18 mouse cellular contexts compared by ENCODE assay signal in genomic region chr15:8865089-8865933, GRCm38 (mm10).
DNase-seq lines count a peak whose midpoint lies in the region; ATAC-seq and TF ChIP-seq lines count a peak whose summit lies in the region.
"Had no signal": no experiment of that assay in that cellular context is flagged by ENCODE, and none has a peak within 500 bp of the region (broad histone marks: within the 10 kb centered on the region; RNA-seq: fewer than 3 reads in every experiment).

No protein-coding gene starts in this region.

- no peak for TF ChIP-seq EP300 in liver, postnatal 0 days (IDR thresholded peaks at IDR 0.05; ENCODE audit: low read depth)

- no peak for ATAC-seq in kidney, embryonic 15.5 days (replicated peaks; ENCODE audit: low FRiP score)
- ATAC-seq in forebrain, embryonic 16.5 days: peak; percentile 84
- peak; percentile 56 for ATAC-seq in midbrain, embryonic 15.5 days (replicated peaks)
- ATAC-seq in liver, postnatal 0 days: no peak
- ATAC-seq: intestine, embryonic 15.5 days had no signal

- H3K4me3 ChIP-seq in kidney, embryonic 15.5 days (replicated peaks): no peak overlapping the region
- no peak overlapping the region for H3K4me3 ChIP-seq in forebrain, embryonic 16.5 days (replicated peaks; ENCODE audit: low read length)
- H3K4me3 ChIP-seq in midbrain, embryonic 15.5 days: no peak overlapping the region
- no peak overlapping the region for H3K4me3 ChIP-seq in liver, postnatal 0 days (ENCODE audit: low read depth, low read length)
- H3K4me3 ChIP-seq: embryonic facial prominence, embryonic 12.5 days; heart, embryonic 15.5 days; intestine, embryonic 15.5 days; liver, embryonic 13.5 days; myocyte had no signal

- TF ChIP-seq POLR2A in brain, embryonic 14.5 days (IDR thresholded peaks at IDR 0.05; ENCODE audit: borderline replicate concordance, extremely low read depth, insufficient read depth, insufficient read length, poor library complexity, severe bottlenecking): no peak

- H3K9ac ChIP-seq in kidney, embryonic 15.5 days: no peak overlapping the region
- no peak overlapping the region for H3K9ac ChIP-seq in forebrain, embryonic 16.5 days (replicated peaks; ENCODE audit: low read depth, low read length)
- H3K9ac ChIP-seq in midbrain, embryonic 15.5 days: no peak overlapping the region
- H3K9ac ChIP-seq in liver, postnatal 0 days (replicated peaks): no peak overlapping the region
- H3K9ac ChIP-seq: embryonic facial prominence, embryonic 12.5 days; heart, embryonic 15.5 days; intestine, embryonic 15.5 days; liver, embryonic 13.5 days had no signal

- no peak for TF ChIP-seq CTCF in brain, embryonic 14.5 days (IDR thresholded peaks at IDR 0.05; ENCODE audit: borderline replicate concordance, extremely low read depth, insufficient read depth, insufficient read length)
- no peak for TF ChIP-seq CTCF in liver, postnatal 0 days (IDR thresholded peaks at IDR 0.05; ENCODE audit: low read depth)

- DNase-seq in kidney, postnatal 14 days: no peak
- DNase-seq in brain, embryonic 14.5 days (ENCODE audit: low read depth): peak; percentile 93
- DNase-seq in ovary, postnatal 10 days (ENCODE audit: low spot score): no peak
- DNase-seq in liver, postnatal 0 days: no peak
- DNase-seq in testis, postnatal 10 days (ENCODE audit: low spot score): no peak
- DNase-seq: cerebellum, adult 9-11 months; gastrocnemius, postnatal 36 days; liver, embryonic 13.5 days; lung, postnatal 36 days; right cerebral cortex, postnatal 14 days had no signal

- no peak overlapping the region for H3K4me2 ChIP-seq in kidney, embryonic 15.5 days
- H3K4me2 ChIP-seq in forebrain, embryonic 16.5 days (ENCODE audit: low read length): no peak overlapping the region
- no peak overlapping the region for H3K4me2 ChIP-seq in midbrain, embryonic 15.5 days
- no peak overlapping the region for H3K4me2 ChIP-seq in liver, postnatal 0 days (ENCODE audit: low read depth, low read length)
- H3K4me2 ChIP-seq: embryonic facial prominence, embryonic 12.5 days; heart, embryonic 15.5 days; intestine, embryonic 15.5 days; liver, embryonic 13.5 days had no signal

- no peaks in the 10 kb centered on the region for H3K36me3 ChIP-seq in kidney, embryonic 15.5 days
- no peaks in the 10 kb centered on the region for H3K36me3 ChIP-seq in forebrain, embryonic 16.5 days (ENCODE audit: control insufficient read depth, insufficient read depth)
- H3K36me3 ChIP-seq in midbrain, embryonic 15.5 days (replicated peaks): no peaks in the 10 kb centered on the region
- no peaks in the 10 kb centered on the region for H3K36me3 ChIP-seq in liver, postnatal 0 days (replicated peaks; ENCODE audit: insufficient read depth, low read length)
- H3K36me3 ChIP-seq: embryonic facial prominence, embryonic 12.5 days; G1E; heart, embryonic 15.5 days; intestine, embryonic 15.5 days; liver, embryonic 13.5 days had no signal

- H3K27ac ChIP-seq in kidney, embryonic 15.5 days: peak overlapping the region; percentile 64; the same call in 1 of the 2 replicates
- peak overlapping the region; percentile 72 for H3K27ac ChIP-seq in forebrain, embryonic 16.5 days (ENCODE audit: low read length)
- H3K27ac ChIP-seq in midbrain, embryonic 15.5 days: 0 out of 2 replicates have a peak overlapping the region, but pooled peaks have one; percentile 34
- no peak overlapping the region for H3K27ac ChIP-seq in liver, postnatal 0 days (ENCODE audit: low read depth)
- H3K27ac ChIP-seq: embryonic facial prominence, embryonic 12.5 days; heart, embryonic 15.5 days; intestine, embryonic 15.5 days; liver, embryonic 13.5 days had no signal

- H3K27me3 ChIP-seq in kidney, embryonic 15.5 days: no peaks in the 10 kb centered on the region
- H3K27me3 ChIP-seq in forebrain, embryonic 16.5 days (replicated peaks; ENCODE audit: control insufficient read depth, insufficient read depth, low read length): no peaks in the 10 kb centered on the region
- H3K27me3 ChIP-seq in midbrain, embryonic 15.5 days (replicated peaks): no peaks in the 10 kb centered on the region
- no peaks in the 10 kb centered on the region for H3K27me3 ChIP-seq in liver, postnatal 0 days (ENCODE audit: insufficient read depth, low read length)
- H3K27me3 ChIP-seq: embryonic facial prominence, embryonic 12.5 days; heart, embryonic 15.5 days; intestine, embryonic 15.5 days; liver, embryonic 13.5 days had no signal

- peaks cover 2% of the 10 kb centered on the region; the same call in 1 of the 2 replicates for H3K4me1 ChIP-seq in kidney, embryonic 15.5 days
- H3K4me1 ChIP-seq in forebrain, embryonic 16.5 days (replicated peaks; ENCODE audit: control insufficient read depth, insufficient read depth, low read length): peaks cover 9% of the 10 kb centered on the region
- no peaks in the 10 kb centered on the region for H3K4me1 ChIP-seq in midbrain, embryonic 15.5 days
- no peaks in the 10 kb centered on the region for H3K4me1 ChIP-seq in liver, postnatal 0 days (ENCODE audit: insufficient read depth)
- H3K4me1 ChIP-seq: embryonic facial prominence, embryonic 12.5 days; heart, embryonic 15.5 days; intestine, embryonic 15.5 days; liver, embryonic 13.5 days had no signal

- 56% methylated on average over 8 of the region's 8 CpGs for WGBS in kidney, embryonic 15.5 days
- 10% methylated on average over 8 of the region's 8 CpGs for WGBS in forebrain, embryonic 16.5 days
- WGBS in midbrain, embryonic 15.5 days: 36% methylated on average over 8 of the region's 8 CpGs
- 70% methylated on average over 8 of the region's 8 CpGs for WGBS in liver, postnatal 0 days (ENCODE audit: insufficient replicate concordance)

- no peaks in the 10 kb centered on the region for H3K9me3 ChIP-seq in kidney, embryonic 15.5 days (replicated peaks)
- no peaks in the 10 kb centered on the region for H3K9me3 ChIP-seq in forebrain, embryonic 16.5 days (ENCODE audit: control insufficient read depth, low read length)
- H3K9me3 ChIP-seq in midbrain, embryonic 15.5 days: no peaks in the 10 kb centered on the region
- no peaks in the 10 kb centered on the region for H3K9me3 ChIP-seq in liver, postnatal 0 days (ENCODE audit: low read length)
- H3K9me3 ChIP-seq: embryonic facial prominence, embryonic 12.5 days; G1E; heart, embryonic 15.5 days; intestine, embryonic 15.5 days; liver, embryonic 13.5 days had no signal

Comparison
In these comparisons a context has a peak if more than half of its experiments do, and no peak if none do; other contexts are left out.
1. ATAC-seq: peak in forebrain, embryonic 16.5 days (single experiment) and midbrain, embryonic 15.5 days (single experiment); none in kidney, embryonic 15.5 days (single experiment) and liver, postnatal 0 days (single experiment).